Mouse (Mus musculus): ENCODE results near the gene Npas3. TPM values are rescaled to one million over a fixed set of nuclear protein-coding genes. Genes with fewer than 3 reads are reported as not detected.
A peak's percentile ranks its signal among the peaks of the same experiment; 100 is the strongest.

Gene Npas3
- polyA plus RNA-seq, 1 experiment from 2014 or later, result 0.49 TPM

- Histone ChIP-seq H3K27ac (ENCODE audit: low read length) (no peak overlapping the region), H3K36me3 (ENCODE audit: control insufficient read depth, insufficient read depth) (no peaks in the 10 kb centered on the region), H3K4me1 (ENCODE audit: control insufficient read depth, insufficient read depth, low read length) (peaks cover 3% of the 10 kb centered on the region; the same call in 1 of the 2 replicates), H3K9me3 (replicated peaks; ENCODE audit: control insufficient read depth, low read length) (no peaks in the 10 kb centered on the region), H3K4me3 (ENCODE audit: low read length) (no peak overlapping the region), H3K4me2 (ENCODE audit: low read depth, low read length) (no peak overlapping the region), H3K27me3 (ENCODE audit: control insufficient read depth, insufficient read depth, low read length) (no peaks in the 10 kb centered on the region), H3K9ac (ENCODE audit: low read length) (no peak overlapping the region)
- ATAC-seq (replicated peaks; ENCODE audit: extremely low read depth, insufficient read depth, low FRiP score), result no peak
- 94% methylated on average over 6 of the region's 6 CpGs for WGBS
Measured at GRCm38 (mm10) chr12:53992411-53992810, 743.9 kb downstream of the Npas3 start.

GRCm38 (mm10) chr12:53995710-53996109 lies 747.2 kb downstream of the Npas3 start:
- 37% methylated on average over 5 of the region's 5 CpGs for WGBS
- peak; percentile 55; the same call in 1 of the 2 replicates for ATAC-seq (replicated peaks; ENCODE audit: extremely low read depth, insufficient read depth, low FRiP score)
- no peaks in the 10 kb centered on the region for H3K9me3 ChIP-seq (replicated peaks; ENCODE audit: control insufficient read depth, low read length)

GRCm38 (mm10) chr12:53997141-53997540 lies 748.7 kb downstream of the Npas3 start:
- Histone ChIP-seq H3K9ac (ENCODE audit: low read length) (no peak overlapping the region), H3K4me1 (ENCODE audit: control insufficient read depth, insufficient read depth, low read length) (peaks cover 3% of the 10 kb centered on the region; the same call in 1 of the 2 replicates), H3K27ac (ENCODE audit: low read length) (no peak overlapping the region), H3K4me2 (ENCODE audit: low read depth, low read length) (no peak overlapping the region), H3K36me3 (ENCODE audit: control insufficient read depth, insufficient read depth) (no peaks in the 10 kb centered on the region), H3K4me3 (ENCODE audit: low read length) (no peak overlapping the region), H3K9me3 (replicated peaks; ENCODE audit: control insufficient read depth, low read length) (no peaks in the 10 kb centered on the region), H3K27me3 (ENCODE audit: control insufficient read depth, insufficient read depth, low read length) (no peaks in the 10 kb centered on the region)
- WGBS, result 42% methylated on average over 3 of the region's 3 CpGs
- ATAC-seq (replicated peaks; ENCODE audit: extremely low read depth, insufficient read depth, low FRiP score), result no peak

More at GRCm38 (mm10) chr12:53995710-53996109, 747.2 kb downstream of the Npas3 start:
- H3K4me1 ChIP-seq (ENCODE audit: control insufficient read depth, insufficient read depth, low read length), result peaks cover 3% of the 10 kb centered on the region; the same call in 1 of the 2 replicates
- no peaks in the 10 kb centered on the region for H3K27me3 ChIP-seq (ENCODE audit: control insufficient read depth, insufficient read depth, low read length)
- no peak overlapping the region for H3K9ac ChIP-seq (ENCODE audit: low read length)
- no peaks in the 10 kb centered on the region for H3K36me3 ChIP-seq (ENCODE audit: control insufficient read depth, insufficient read depth)
- peak overlapping the region; percentile 25; the same call in 1 of the 2 replicates for H3K4me2 ChIP-seq (ENCODE audit: low read depth, low read length)
- H3K4me3 ChIP-seq (ENCODE audit: low read length), result no peak overlapping the region
- H3K27ac ChIP-seq (ENCODE audit: low read length), result no peak overlapping the region

GRCm38 (mm10) chr12:53999647-54000637 lies 751.5 kb downstream of the Npas3 start:
- H3K9me3 ChIP-seq (replicated peaks; ENCODE audit: control insufficient read depth, low read length), result no peaks in the 10 kb centered on the region
- no peaks in the 10 kb centered on the region for H3K27me3 ChIP-seq (ENCODE audit: control insufficient read depth, insufficient read depth, low read length)
- H3K9ac ChIP-seq (ENCODE audit: low read length), result no peak overlapping the region
- no peak overlapping the region for H3K4me3 ChIP-seq (ENCODE audit: low read length)
- WGBS, result 62% methylated on average over 15 of the region's 15 CpGs
- H3K4me2 ChIP-seq (ENCODE audit: low read depth, low read length), result no peak overlapping the region
- no peaks in the 10 kb centered on the region for H3K36me3 ChIP-seq (ENCODE audit: control insufficient read depth, insufficient read depth)
- no peak for ATAC-seq (replicated peaks; ENCODE audit: extremely low read depth, insufficient read depth, low FRiP score)
- no peak overlapping the region for H3K27ac ChIP-seq (ENCODE audit: low read length)
- H3K4me1 ChIP-seq (ENCODE audit: control insufficient read depth, insufficient read depth, low read length), result peaks cover 7% of the 10 kb centered on the region; the same call in 1 of the 2 replicates

GRCm38 (mm10) chr12:54002496-54002895 lies 754.0 kb downstream of the Npas3 start:
- H3K27ac ChIP-seq (ENCODE audit: low read length), result no peak overlapping the region
- no peaks in the 10 kb centered on the region for H3K27me3 ChIP-seq (ENCODE audit: control insufficient read depth, insufficient read depth, low read length)
- ATAC-seq (replicated peaks; ENCODE audit: extremely low read depth, insufficient read depth, low FRiP score), result no peak
- H3K4me2 ChIP-seq (ENCODE audit: low read depth, low read length), result no peak overlapping the region
- H3K36me3 ChIP-seq (ENCODE audit: control insufficient read depth, insufficient read depth), result no peaks in the 10 kb centered on the region
- no peaks in the 10 kb centered on the region for H3K9me3 ChIP-seq (replicated peaks; ENCODE audit: control insufficient read depth, low read length)
- peaks cover 3% of the 10 kb centered on the region; the same call in 1 of the 2 replicates for H3K4me1 ChIP-seq (ENCODE audit: control insufficient read depth, insufficient read depth, low read length)
- H3K4me3 ChIP-seq (ENCODE audit: low read length), result no peak overlapping the region
- WGBS, result 73% methylated on average over 4 of the region's 4 CpGs
- H3K9ac ChIP-seq (ENCODE audit: low read length), result no peak overlapping the region

GRCm38 (mm10) chr12:54004606-54005005 lies 756.1 kb downstream of the Npas3 start:
- WGBS, result 33% methylated on average over 8 of the region's 8 CpGs
- ATAC-seq (replicated peaks; ENCODE audit: extremely low read depth, insufficient read depth, low FRiP score), result no peak

GRCm38 (mm10) chr12:54005546-54005945 lies 757.1 kb downstream of the Npas3 start:
- Histone ChIP-seq H3K36me3 (ENCODE audit: control insufficient read depth, insufficient read depth) (no peaks in the 10 kb centered on the region), H3K27me3 (ENCODE audit: control insufficient read depth, insufficient read depth, low read length) (no peaks in the 10 kb centered on the region), H3K4me2 (ENCODE audit: low read depth, low read length) (no peak overlapping the region), H3K9me3 (replicated peaks; ENCODE audit: control insufficient read depth, low read length) (no peaks in the 10 kb centered on the region), H3K9ac (ENCODE audit: low read length) (no peak overlapping the region), H3K4me1 (ENCODE audit: control insufficient read depth, insufficient read depth, low read length) (peaks cover 3% of the 10 kb centered on the region; the same call in 1 of the 2 replicates), H3K4me3 (ENCODE audit: low read length) (no peak overlapping the region), H3K27ac (ENCODE audit: low read length) (no peak overlapping the region)
- no peak for ATAC-seq (replicated peaks; ENCODE audit: extremely low read depth, insufficient read depth, low FRiP score)
- 42% methylated on average over 4 of the region's 4 CpGs for WGBS

More at GRCm38 (mm10) chr12:54004606-54005005, 756.1 kb downstream of the Npas3 start:
- Histone ChIP-seq H3K4me3 (ENCODE audit: low read length) (no peak overlapping the region), H3K27me3 (ENCODE audit: control insufficient read depth, insufficient read depth, low read length) (no peaks in the 10 kb centered on the region), H3K36me3 (ENCODE audit: control insufficient read depth, insufficient read depth) (no peaks in the 10 kb centered on the region), H3K27ac (ENCODE audit: low read length) (no peak overlapping the region), H3K9me3 (replicated peaks; ENCODE audit: control insufficient read depth, low read length) (no peaks in the 10 kb centered on the region), H3K4me1 (ENCODE audit: control insufficient read depth, insufficient read depth, low read length) (peaks cover 3% of the 10 kb centered on the region; the same call in 1 of the 2 replicates), H3K4me2 (ENCODE audit: low read depth, low read length) (no peak overlapping the region), H3K9ac (ENCODE audit: low read length) (no peak overlapping the region)

GRCm38 (mm10) chr12:54015304-54015703 lies 766.8 kb downstream of the Npas3 start:
- Histone ChIP-seq H3K9me3 (replicated peaks; ENCODE audit: control insufficient read depth, low read length) (no peaks in the 10 kb centered on the region), H3K9ac (ENCODE audit: low read length) (no peak overlapping the region), H3K4me3 (ENCODE audit: low read length) (no peak overlapping the region), H3K4me2 (ENCODE audit: low read depth, low read length) (no peak overlapping the region), H3K4me1 (ENCODE audit: control insufficient read depth, insufficient read depth, low read length) (no peaks in the 10 kb centered on the region), H3K27ac (ENCODE audit: low read length) (no peak overlapping the region), H3K36me3 (ENCODE audit: control insufficient read depth, insufficient read depth) (no peaks in the 10 kb centered on the region), H3K27me3 (ENCODE audit: control insufficient read depth, insufficient read depth, low read length) (no peaks in the 10 kb centered on the region)
- ATAC-seq (replicated peaks; ENCODE audit: extremely low read depth, insufficient read depth, low FRiP score), result no peak

GRCm38 (mm10) chr12:54017949-54018348 lies 769.5 kb downstream of the Npas3 start:
- Histone ChIP-seq H3K27me3 (ENCODE audit: control insufficient read depth, insufficient read depth, low read length) (no peaks in the 10 kb centered on the region), H3K4me2 (ENCODE audit: low read depth, low read length) (no peak overlapping the region), H3K4me3 (ENCODE audit: low read length) (no peak overlapping the region), H3K36me3 (ENCODE audit: control insufficient read depth, insufficient read depth) (no peaks in the 10 kb centered on the region), H3K9me3 (replicated peaks; ENCODE audit: control insufficient read depth, low read length) (no peaks in the 10 kb centered on the region), H3K9ac (ENCODE audit: low read length) (no peak overlapping the region), H3K4me1 (ENCODE audit: control insufficient read depth, insufficient read depth, low read length) (no peaks in the 10 kb centered on the region), H3K27ac (ENCODE audit: low read length) (no peak overlapping the region)
- WGBS, result 87% methylated on average over 8 of the region's 8 CpGs
- no peak for ATAC-seq (replicated peaks; ENCODE audit: extremely low read depth, insufficient read depth, low FRiP score)
